Mouse (Mus musculus) bone marrow, adult 2 months (tissue): ENCODE results near the gene Gale. TPM values are rescaled to one million over a fixed set of nuclear protein-coding genes. Genes with fewer than 3 reads are reported as not detected.
"Not testable (repeated sequence)": the region's sequence is repeated elsewhere in the genome, so short reads cannot be mapped to it uniquely, and the experiment has no call there.

Experiments used
- H3K27ac ChIP-seq: fragments of 200-500 bp; 2 replicates; pipeline ENCODE4 v1.5.1; 2012; ENCODE audit warnings: low read depth, mild to moderate bottlenecking, control low read depth, inconsistent platforms, low read length; ENCODE audit not compliant: control insufficient read depth, poor library complexity, insufficient read depth
- H3K4me1 ChIP-seq: fragments of 200-500 bp; 2 replicates; pipeline ENCODE4 v1.6.1; 2011; ENCODE audit warnings: low read length; ENCODE audit not compliant: control insufficient read depth, insufficient read depth
- H3K4me3 ChIP-seq: fragments of 200-500 bp; replicated peaks from 2 replicates; pipeline ENCODE3; 2011; ENCODE audit warnings: mild to moderate bottlenecking, low read depth, low read length, control low read depth; ENCODE audit not compliant: control insufficient read depth
- CTCF ChIP-seq: fragments of 200-500 bp; IDR thresholded peaks from 2 replicates; pipeline ENCODE4 v1.5.1; 2011; ENCODE audit warnings: low read length, control low read depth; ENCODE audit not compliant: control insufficient read depth, insufficient read depth
- POLR2A ChIP-seq: fragments of 200-500 bp; IDR thresholded peaks from 2 replicates; pipeline ENCODE4 v1.6.1; 2011; ENCODE audit warnings: low read depth, mild to moderate bottlenecking, control low read depth, low read length, borderline replicate concordance; ENCODE audit not compliant: control insufficient read depth
- WGBS: fragments of 180-500 bp; shearing (Covaris S2); methylation state at CpG from one replicate; pipeline ENCODE4 v1.1.7; 2018; 5-methylcytosine and 5-hydroxymethylcytosine counted together
- polyA plus RNA-seq: library from polyadenylated mRNA; stranded (reverse); fragments of >200 nt; gene quantifications from 2 replicates; pipeline ENCODE4 v1.2.4, GENCODE M21; 2011; ENCODE audit warnings: low replicate concordance; ENCODE audit not compliant: missing spikeins, insufficient read depth, insufficient read length

Gale gene
- polyA plus RNA-seq, 1 experiment, result 11.0 TPM

GRCm38 (mm10) chr4:135934708-135935500, 28.6 kb upstream of the Gale start:
- H3K4me3 ChIP-seq, result no peak overlapping the region
- H3K27ac ChIP-seq, result no peak overlapping the region
- no peak for TF ChIP-seq CTCF
- no peak for TF ChIP-seq POLR2A
- WGBS, result 56% methylated on average over 12 of the region's 12 CpGs
- no peaks in the 10 kb centered on the region; the same call in 1 of the 2 replicates for H3K4me1 ChIP-seq

- H3K4me1 ChIP-seq, result no peaks in the 10 kb centered on the region; the same call in 1 of the 2 replicates
- H3K27ac ChIP-seq, result no peak overlapping the region
- TF ChIP-seq POLR2A, result no peak
- no peak overlapping the region for H3K4me3 ChIP-seq
- WGBS, result 65% methylated on average over 5 of the region's 5 CpGs
These were observed 28.0 kb upstream of the Gale start for GRCm38 (mm10) chr4:135935502-135935901.

- whole genome bisulfite sequencing, result 76% methylated on average over 7 of the region's 7 CpGs
- Histone ChIP-seq H3K4me3 (no peak overlapping the region), H3K4me1 (no peaks in the 10 kb centered on the region; the same call in 1 of the 2 replicates), H3K27ac (no peak overlapping the region; the same call in 1 of the 2 replicates)
- no peak for TF ChIP-seq CTCF
- TF ChIP-seq POLR2A, result no peak
These were observed 24.7 kb upstream of the Gale start for GRCm38 (mm10) chr4:135938858-135939257.

GRCm38 (mm10) chr4:135941026-135941425, 22.5 kb upstream of the Gale start:
- not testable (repeated sequence) for H3K4me1 ChIP-seq, H3K4me3 ChIP-seq, H3K27ac ChIP-seq
- peak; percentile 65 for TF ChIP-seq CTCF
- WGBS, result 85% methylated on average over 8 of the region's 8 CpGs

- H3K4me3 ChIP-seq, result no peak overlapping the region
- TF ChIP-seq POLR2A (no peak), CTCF (no peak)
- no peaks in the 10 kb centered on the region for H3K4me1 ChIP-seq
- WGBS, result 41% methylated on average over 6 of the region's 6 CpGs
- H3K27ac ChIP-seq, result no peak overlapping the region
These were observed 21.3 kb upstream of the Gale start for GRCm38 (mm10) chr4:135942193-135942592.

GRCm38 (mm10) chr4:135943389-135943788, 20.1 kb upstream of the Gale start:
- H3K4me3 ChIP-seq, result no peak overlapping the region
- peaks cover 2% of the 10 kb centered on the region; the same call in 1 of the 2 replicates for H3K4me1 ChIP-seq
- no peak for TF ChIP-seq POLR2A
- no peak for TF ChIP-seq CTCF
- 66% methylated on average over 4 of the region's 4 CpGs for WGBS
- no peak overlapping the region for H3K27ac ChIP-seq

GRCm38 (mm10) chr4:135945706-135946105, 17.8 kb upstream of the Gale start:
- 51% methylated on average over 10 of the region's 10 CpGs for WGBS
- Histone ChIP-seq H3K27ac (peak overlapping the region; percentile 89), H3K4me1 (peaks cover 2% of the 10 kb centered on the region; the same call in 1 of the 2 replicates), H3K4me3 (peak overlapping the region; percentile 98)
- TF ChIP-seq CTCF (no peak), POLR2A (no peak)

GRCm38 (mm10) chr4:135946278-135946658, 17.3 kb upstream of the Gale start, which contains the start of gene Hmgcl:
Gene Hmgcl, plus strand, starts transcription at chr4:135946448.
- Histone ChIP-seq H3K4me1 (peaks cover 2% of the 10 kb centered on the region; the same call in 1 of the 2 replicates), H3K4me3 (peak within 1 kb of the TSS; percentile 98), H3K27ac (peak within 1 kb of the TSS; percentile 89)
- TF ChIP-seq CTCF (no peak), POLR2A (peak; percentile 96)
- WGBS, result under 1% methylated on average over 23 of the region's 23 CpGs
